Mouse (Mus musculus): ENCODE measurements around the gene Natd1. TPM values are rescaled to one million over a fixed set of nuclear protein-coding genes. Genes with fewer than 3 reads are reported as not detected.
"Not testable (repeated sequence)": the region's sequence is repeated elsewhere in the genome, so short reads cannot be mapped to it uniquely, and the experiment has no call there.

The Natd1 gene
- polyA plus RNA-seq, 1 experiment from 2014 or later, result 39.2 TPM

- Histone ChIP-seq H3K9ac (no peak overlapping the region), H3K9me3 (no peaks in the 10 kb centered on the region), H3K27me3 (replicated peaks) (no peaks in the 10 kb centered on the region), H3K27ac (no peak overlapping the region), H3K36me3 (replicated peaks) (peaks cover 14% of the 10 kb centered on the region), H3K4me3 (no peak overlapping the region), H3K4me2 (no peak overlapping the region), H3K4me1 (peaks cover 21% of the 10 kb centered on the region)
- ATAC-seq (replicated peaks), result no peak
- WGBS, result 71% methylated on average over 3 of the region's 3 CpGs
Measured at GRCm38 (mm10) chr11:60908073-60908472, 6.5 kb downstream of the Natd1 start.

DNA sequence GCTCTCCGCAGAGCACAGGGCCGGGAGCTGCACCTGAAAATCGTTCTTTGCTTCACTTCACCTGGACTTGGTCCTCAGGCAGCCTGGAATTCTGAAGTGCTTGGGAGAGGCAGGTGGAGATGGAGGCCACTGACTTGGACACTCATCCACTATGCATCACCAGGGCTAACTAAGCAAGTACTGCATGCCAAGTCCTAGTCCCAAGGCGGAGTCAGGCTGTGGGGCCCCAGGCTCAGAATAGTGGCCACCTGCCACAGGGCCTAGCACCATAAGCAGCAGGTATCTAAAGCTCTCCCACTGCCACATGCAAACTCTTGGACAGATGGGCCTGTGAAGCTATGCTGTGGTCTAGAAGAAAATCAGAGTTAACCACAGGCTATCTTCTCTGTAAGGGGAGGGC, 8.1 kb downstream of the Natd1 start:
- H3K36me3 ChIP-seq (replicated peaks), result peaks cover 14% of the 10 kb centered on the region
- H3K27me3 ChIP-seq (replicated peaks), result no peaks in the 10 kb centered on the region
- H3K4me1 ChIP-seq, result peaks cover 5% of the 10 kb centered on the region
- H3K4me3 ChIP-seq, result no peak overlapping the region
- H3K4me2 ChIP-seq, result no peak overlapping the region
- H3K9me3 ChIP-seq, result no peaks in the 10 kb centered on the region
- H3K9ac ChIP-seq, result no peak overlapping the region
- WGBS, result 92% methylated on average over 4 of the region's 4 CpGs
- no peak for ATAC-seq (replicated peaks)
- H3K27ac ChIP-seq, result no peak overlapping the region

GRCm38 (mm10) chr11:60905407-60906120, 9.0 kb downstream of the Natd1 start:
- Histone ChIP-seq H3K4me1 (peaks cover under 1% of the 10 kb centered on the region; the same call in 1 of the 2 replicates), H3K27me3 (replicated peaks) (no peaks in the 10 kb centered on the region), H3K9me3 (no peaks in the 10 kb centered on the region), H3K36me3 (replicated peaks) (peaks cover 14% of the 10 kb centered on the region), H3K9ac (no peak overlapping the region), H3K4me2 (no peak overlapping the region), H3K27ac (no peak overlapping the region), H3K4me3 (no peak overlapping the region)
- 94% methylated on average over 10 of the region's 10 CpGs for WGBS
- ATAC-seq (replicated peaks), result no peak

GRCm38 (mm10) chr11:60903661-60904061, 10.9 kb downstream of the Natd1 start:
- H3K4me2 ChIP-seq, result no peak overlapping the region
- 90% methylated on average over 6 of the region's 6 CpGs for WGBS
- H3K27me3 ChIP-seq (replicated peaks), result no peaks in the 10 kb centered on the region
- no peak overlapping the region for H3K9ac ChIP-seq
- H3K4me1 ChIP-seq, result no peaks in the 10 kb centered on the region
- H3K9me3 ChIP-seq, result no peaks in the 10 kb centered on the region
- no peak overlapping the region for H3K4me3 ChIP-seq
- no peak for ATAC-seq (replicated peaks)
- peaks cover 14% of the 10 kb centered on the region for H3K36me3 ChIP-seq (replicated peaks)
- H3K27ac ChIP-seq, result no peak overlapping the region

DNA sequence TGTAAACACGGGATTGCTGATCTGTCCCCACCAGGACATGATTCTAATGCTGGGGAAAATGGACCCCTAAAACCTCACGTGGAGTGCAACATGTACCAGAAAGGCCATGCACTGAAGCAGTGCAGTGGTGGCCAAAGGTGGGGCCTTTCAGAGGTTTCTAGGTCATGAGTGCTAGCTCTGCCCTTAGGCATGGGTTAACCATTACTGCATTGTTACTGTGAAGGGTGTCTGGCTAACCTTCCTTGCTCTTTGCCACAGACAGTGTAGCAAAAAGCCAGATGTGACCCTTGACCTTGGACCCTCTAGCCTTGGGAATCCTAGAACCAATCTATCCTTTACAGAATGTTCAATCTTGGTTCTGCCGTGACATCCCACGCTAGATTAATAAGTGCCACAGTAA, 12.1 kb downstream of the Natd1 start:
- WGBS, result 86% methylated on average over 4 of the region's 4 CpGs
- Histone ChIP-seq H3K27ac (no peak overlapping the region), H3K4me1 (no peaks in the 10 kb centered on the region), H3K9ac (no peak overlapping the region), H3K4me3 (no peak overlapping the region), H3K4me2 (no peak overlapping the region), H3K9me3 (no peaks in the 10 kb centered on the region), H3K27me3 (replicated peaks) (no peaks in the 10 kb centered on the region), H3K36me3 (replicated peaks) (peaks cover 14% of the 10 kb centered on the region)
- ATAC-seq (replicated peaks), result no peak

DNA sequence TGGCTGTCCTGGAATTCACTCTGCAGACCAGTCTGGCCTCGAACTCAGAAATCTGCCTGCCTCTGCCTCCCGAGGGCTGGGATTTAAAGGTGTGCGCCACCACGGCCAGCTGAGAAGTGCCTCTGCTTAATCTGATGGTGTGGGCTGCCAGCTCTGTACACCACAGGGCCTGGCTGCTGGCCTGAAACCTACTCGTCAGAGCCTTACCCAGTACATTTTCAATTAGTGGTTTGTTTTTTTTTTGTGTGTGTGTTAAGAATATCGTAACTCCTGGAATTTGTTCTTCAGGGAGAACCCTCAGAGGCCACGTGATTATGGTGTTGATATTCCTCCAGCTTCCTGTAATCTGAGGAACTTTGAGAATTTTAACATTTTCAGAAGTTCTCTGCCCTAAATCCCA, 12.5 kb downstream of the Natd1 start:
- Histone ChIP-seq H3K4me2 (no peak overlapping the region), H3K27me3 (replicated peaks) (no peaks in the 10 kb centered on the region), H3K9me3 (no peaks in the 10 kb centered on the region), H3K9ac (no peak overlapping the region), H3K27ac (no peak overlapping the region), H3K36me3 (replicated peaks) (peaks cover 14% of the 10 kb centered on the region), H3K4me1 (no peaks in the 10 kb centered on the region), H3K4me3 (no peak overlapping the region)
- ATAC-seq (replicated peaks), result no peak
- WGBS, result 89% methylated on average over 7 of the region's 7 CpGs

DNA sequence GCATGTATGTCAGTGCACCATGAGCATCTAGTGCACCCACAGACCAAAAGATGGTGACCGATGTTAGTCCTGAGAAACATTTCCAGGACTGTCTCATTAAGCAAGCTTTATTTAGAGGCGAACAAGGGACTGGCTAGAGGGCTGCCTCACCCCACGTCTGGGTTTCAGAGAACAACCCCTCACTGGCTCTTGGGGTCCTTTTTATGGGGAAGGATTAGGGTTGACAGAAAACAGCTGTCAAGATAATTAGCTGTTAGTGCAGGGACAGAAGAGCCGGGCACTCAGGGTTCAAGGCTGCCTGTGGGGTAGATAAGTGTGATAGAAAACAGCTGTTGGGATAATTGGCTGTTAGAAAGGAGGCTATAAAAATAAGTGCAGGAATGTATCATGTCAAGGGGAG, 18.6 kb downstream of the Natd1 start:
- no peaks in the 10 kb centered on the region for H3K9me3 ChIP-seq
- no peak for ATAC-seq (replicated peaks)
- no peaks in the 10 kb centered on the region for H3K36me3 ChIP-seq (replicated peaks)
- H3K27ac ChIP-seq, result no peak overlapping the region
- H3K27me3 ChIP-seq (replicated peaks), result no peaks in the 10 kb centered on the region
- 32% methylated on average over 4 of the region's 4 CpGs for WGBS
- no peaks in the 10 kb centered on the region for H3K4me1 ChIP-seq
- no peak overlapping the region for H3K4me3 ChIP-seq
- H3K9ac ChIP-seq, result no peak overlapping the region
- no peak overlapping the region for H3K4me2 ChIP-seq

GRCm38 (mm10) chr11:60890744-60891143, 23.8 kb downstream of the Natd1 start:
- Histone ChIP-seq H3K27ac (no peak overlapping the region), H3K9ac (no peak overlapping the region), H3K9me3 (no peaks in the 10 kb centered on the region), H3K4me1 (no peaks in the 10 kb centered on the region), H3K4me3 (no peak overlapping the region), H3K27me3 (replicated peaks) (no peaks in the 10 kb centered on the region), H3K4me2 (no peak overlapping the region), H3K36me3 (replicated peaks) (no peaks in the 10 kb centered on the region)
- 54% methylated on average over 3 of the region's 3 CpGs for WGBS
- no peak for ATAC-seq (replicated peaks)

GRCm38 (mm10) chr11:60890286-60890685, 24.3 kb downstream of the Natd1 start:
- H3K27ac ChIP-seq, result no peak overlapping the region
- H3K4me1 ChIP-seq, result no peaks in the 10 kb centered on the region
- H3K4me3 ChIP-seq, result no peak overlapping the region
- ATAC-seq (replicated peaks), result no peak
- no peak overlapping the region for H3K4me2 ChIP-seq
- no peak overlapping the region for H3K9ac ChIP-seq
- no peaks in the 10 kb centered on the region for H3K27me3 ChIP-seq (replicated peaks)
- H3K9me3 ChIP-seq, result no peaks in the 10 kb centered on the region
- no peaks in the 10 kb centered on the region for H3K36me3 ChIP-seq (replicated peaks)
- WGBS, result 74% methylated on average over 6 of the region's 6 CpGs

- H3K9ac ChIP-seq, result no peak overlapping the region
- H3K27me3 ChIP-seq (replicated peaks), result no peaks in the 10 kb centered on the region
- WGBS, result 70% methylated on average over 2 of the region's 2 CpGs
- ATAC-seq (replicated peaks), result no peak
- H3K4me2 ChIP-seq, result no peak overlapping the region
- H3K4me1 ChIP-seq, result no peaks in the 10 kb centered on the region
- H3K36me3 ChIP-seq (replicated peaks), result no peaks in the 10 kb centered on the region
- no peaks in the 10 kb centered on the region for H3K9me3 ChIP-seq
- no peak overlapping the region for H3K4me3 ChIP-seq
- no peak overlapping the region for H3K27ac ChIP-seq
Measured at GRCm38 (mm10) chr11:60889861-60890260, 24.7 kb downstream of the Natd1 start.

DNA sequence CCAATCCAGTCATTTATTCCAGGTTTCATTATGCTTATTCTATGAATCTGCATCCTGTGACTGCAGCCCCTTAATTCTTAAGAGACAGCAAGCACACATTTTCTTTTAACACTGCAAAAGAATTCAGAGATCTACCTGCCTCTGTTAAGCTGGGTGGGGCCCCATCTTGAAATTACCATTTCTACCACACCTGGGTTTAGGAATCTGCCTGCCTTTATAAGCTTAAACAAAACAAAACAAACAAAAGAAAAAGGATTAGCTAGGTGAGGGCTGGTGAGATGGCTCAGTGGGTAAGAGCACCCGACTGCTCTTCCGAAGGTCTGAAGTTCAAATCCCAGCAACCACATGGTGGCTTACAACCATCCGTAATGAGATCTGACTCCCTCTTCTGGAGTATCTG, 27.6 kb downstream of the Natd1 start:
- H3K4me2 ChIP-seq; H3K36me3 ChIP-seq (replicated peaks); H3K27me3 ChIP-seq (replicated peaks); H3K4me1 ChIP-seq; H3K4me3 ChIP-seq; H3K9me3 ChIP-seq; H3K27ac ChIP-seq; H3K9ac ChIP-seq; ATAC-seq (replicated peaks): not testable (repeated sequence)
- WGBS, result 70% methylated on average over 3 of the region's 3 CpGs

DNA sequence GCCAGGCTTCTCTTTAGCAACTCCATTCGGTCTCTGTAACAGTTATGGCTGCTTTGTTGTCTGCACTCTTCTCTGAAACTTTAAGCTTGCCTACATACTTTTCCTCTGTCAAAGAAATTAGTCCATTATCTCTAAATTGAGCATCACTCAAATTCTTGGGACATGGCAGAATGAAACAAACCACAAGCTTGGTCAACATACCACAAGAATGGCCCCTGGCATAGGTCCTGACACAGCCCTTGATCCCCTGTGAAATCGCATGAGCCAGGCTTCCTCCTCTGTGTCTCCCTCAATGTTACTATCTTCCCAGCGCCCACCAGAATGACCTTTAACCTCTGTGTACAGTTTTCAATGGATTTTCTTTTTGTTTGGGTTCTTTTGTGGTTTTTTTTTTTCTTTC, 32.2 kb downstream of the Natd1 start:
- no peaks in the 10 kb centered on the region for H3K9me3 ChIP-seq
- WGBS, result 80% methylated on average over 3 of the region's 3 CpGs
- peaks cover 15% of the 10 kb centered on the region for H3K4me1 ChIP-seq
- H3K4me3 ChIP-seq, result no peak overlapping the region
- no peaks in the 10 kb centered on the region for H3K27me3 ChIP-seq (replicated peaks)
- H3K9ac ChIP-seq, result no peak overlapping the region
- H3K36me3 ChIP-seq (replicated peaks), result no peaks in the 10 kb centered on the region
- ATAC-seq (replicated peaks), result no peak
- no peak overlapping the region for H3K27ac ChIP-seq
- H3K4me2 ChIP-seq, result no peak overlapping the region

DNA sequence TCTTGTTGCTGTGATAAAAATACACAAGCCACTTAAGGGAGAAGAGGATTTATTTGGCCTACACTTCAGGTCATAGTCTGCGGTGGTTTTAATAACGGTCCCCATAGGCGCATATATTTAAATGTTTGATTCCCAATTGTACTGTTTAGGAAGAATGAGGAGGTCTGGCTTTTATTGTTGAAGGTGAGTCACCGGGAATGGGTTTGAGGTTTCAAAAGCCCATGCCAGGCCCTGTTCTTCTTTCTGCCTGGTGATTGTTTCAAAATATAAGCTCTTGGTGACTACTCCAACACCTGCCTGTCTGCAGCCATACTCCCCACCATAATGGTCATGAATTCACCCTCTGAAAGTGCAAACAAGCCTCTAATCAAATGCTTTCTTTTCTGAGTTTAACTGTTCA, 34.0 kb downstream of the Natd1 start:
- H3K9ac ChIP-seq, result no peak overlapping the region
- no peak overlapping the region for H3K27ac ChIP-seq
- H3K36me3 ChIP-seq (replicated peaks), result no peaks in the 10 kb centered on the region
- H3K9me3 ChIP-seq, result no peaks in the 10 kb centered on the region
- no peak overlapping the region for H3K4me3 ChIP-seq
- H3K4me2 ChIP-seq, result no peak overlapping the region
- H3K27me3 ChIP-seq (replicated peaks), result no peaks in the 10 kb centered on the region
- WGBS, result 89% methylated on average over 4 of the region's 4 CpGs
- no peak for ATAC-seq (replicated peaks)
- H3K4me1 ChIP-seq, result peaks cover 33% of the 10 kb centered on the region
